Mouse (Mus musculus): ENCODE measurements around the gene Fance.
A peak's percentile ranks its signal among the peaks of the same experiment; 100 is the strongest.
"Not testable (repeated sequence)": the region's sequence is repeated elsewhere in the genome, so short reads cannot be mapped to it uniquely, and the experiment has no call there.

Gene Fance

DNA sequence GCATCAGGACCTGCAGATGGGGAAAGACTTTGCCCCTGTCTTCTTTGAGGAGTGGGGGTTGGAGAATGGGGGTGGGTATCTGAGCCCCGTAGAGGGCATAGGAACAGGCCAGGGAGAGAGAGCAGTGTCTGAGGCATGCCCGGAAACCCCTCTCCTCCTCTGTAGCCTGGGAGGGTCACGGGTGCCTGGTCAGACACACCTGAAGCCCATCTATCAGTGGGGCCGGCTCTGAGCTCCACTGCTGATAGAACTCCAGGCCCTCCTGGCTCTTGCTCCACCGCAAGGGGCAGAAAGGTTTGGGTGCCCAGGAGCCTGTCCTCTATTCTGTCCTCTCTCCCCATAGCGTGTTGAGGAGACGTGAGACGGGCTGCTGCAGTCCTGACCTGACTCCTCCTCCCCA, 12.4 kb downstream of the Fance start:
- no peak for DNase-seq (ENCODE audit: low spot score in 2 of 2)

DNA sequence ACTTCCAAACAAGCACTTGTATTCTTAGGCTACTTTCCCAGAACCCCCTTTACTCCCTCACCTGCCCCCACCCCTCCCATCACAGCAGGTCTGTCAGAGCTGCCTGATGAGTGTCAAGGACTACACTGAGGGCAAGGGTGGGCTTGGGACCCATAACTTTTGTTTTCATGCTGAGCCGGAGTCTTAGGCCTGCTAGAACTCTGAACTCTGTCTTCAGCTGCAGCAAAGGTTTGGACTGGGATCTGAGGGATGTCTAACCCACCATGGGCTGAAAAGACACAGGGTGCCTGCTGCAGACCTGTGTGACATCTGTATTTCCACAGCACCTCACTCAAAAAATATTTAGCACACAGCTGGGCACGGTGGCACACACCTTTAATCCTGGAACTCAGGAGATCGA, 13.6 kb downstream of the Fance start:
- DNase-seq (ENCODE audit: low spot score in 2 of 2) = no peak

DNA sequence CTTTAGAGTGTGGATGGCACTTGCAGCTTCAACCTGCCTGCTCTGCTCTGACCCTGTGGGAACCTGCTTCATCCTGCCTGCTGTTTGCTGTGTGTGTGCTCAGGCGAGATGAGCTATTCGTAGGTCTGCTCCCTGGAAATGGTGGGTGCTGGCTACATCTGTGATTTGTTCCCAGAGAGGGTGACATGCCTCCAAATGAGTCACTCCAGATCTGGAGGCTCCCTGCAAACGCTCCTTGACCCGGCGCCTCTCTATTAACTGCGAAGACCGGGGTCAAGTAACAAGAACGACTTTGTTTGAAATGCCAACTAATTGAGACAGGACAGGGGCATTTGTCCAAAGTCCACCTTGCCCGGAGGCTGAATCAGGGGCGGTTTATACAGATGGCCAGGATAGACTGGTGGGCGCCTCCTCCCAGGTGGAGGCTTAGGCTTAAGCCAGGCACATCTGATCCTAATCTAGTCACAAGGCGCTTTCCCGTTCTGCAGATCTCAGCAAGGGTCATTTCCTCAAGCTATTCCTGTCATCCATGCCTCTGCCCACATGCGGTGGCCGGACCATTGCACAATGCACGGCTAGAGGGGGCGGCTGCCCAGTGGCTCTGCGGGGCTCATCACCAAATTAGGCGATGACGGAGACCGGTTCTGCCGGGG, 14.5 kb downstream of the Fance start:
- no peak for DNase-seq (ENCODE audit: low spot score in 2 of 2)

DNA sequence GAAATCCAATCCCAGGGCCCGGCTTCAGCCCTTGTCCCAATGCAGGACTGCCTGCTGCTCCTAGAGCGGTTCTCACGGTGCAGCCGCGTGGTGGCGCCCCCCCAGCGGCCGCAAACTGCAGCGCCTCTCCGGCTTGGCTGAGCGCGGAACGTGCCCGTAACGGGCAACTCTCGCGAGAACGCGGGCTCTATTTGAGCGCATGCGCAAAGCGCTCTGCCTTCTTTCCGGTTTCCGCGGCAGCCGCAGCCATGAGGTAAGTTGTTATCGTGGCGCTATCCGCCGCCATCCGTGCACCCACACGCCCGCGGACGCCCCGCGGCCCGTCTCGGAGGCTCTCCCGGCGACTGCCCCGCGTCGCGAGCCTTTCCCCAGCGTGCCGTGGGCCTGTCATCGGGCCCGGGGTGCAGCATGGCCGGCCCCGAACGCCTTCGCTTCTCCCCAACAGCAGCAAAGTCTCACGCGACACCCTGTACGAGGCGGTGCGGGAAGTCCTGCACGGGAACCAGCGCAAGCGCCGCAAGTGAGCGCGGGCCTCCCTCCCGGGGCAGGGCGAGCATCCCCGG, 15.1 kb downstream of the Fance start, which contains the start of gene Rpl10a:
Gene Rpl10a (plus strand): TSS at position 106 of the 563 bp plus-strand sequence.
- peak; percentile 93 to 94 for DNase-seq (ENCODE audit: low spot score in 2 of 2)

DNA sequence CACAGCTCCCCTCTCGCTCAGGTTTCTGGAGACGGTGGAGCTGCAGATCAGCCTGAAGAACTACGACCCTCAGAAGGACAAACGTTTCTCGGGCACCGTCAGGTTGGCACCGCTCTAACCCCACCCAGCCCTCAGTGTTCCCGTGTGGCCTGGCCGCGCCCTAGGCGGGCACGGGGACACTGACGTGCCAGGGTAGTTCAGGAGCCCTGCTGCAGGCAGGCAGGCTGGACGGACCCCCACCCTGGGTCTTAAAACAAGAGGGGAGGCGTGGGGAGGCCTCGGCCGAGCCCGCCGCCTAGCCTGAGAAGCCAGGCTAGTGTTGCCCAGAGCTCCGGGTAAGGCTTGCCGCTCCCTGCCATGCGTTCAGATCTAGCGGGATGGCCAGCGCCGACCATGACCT, 15.6 kb downstream of the Fance start:
- DNase-seq (ENCODE audit: low spot score in 2 of 2) = no peak

DNA sequence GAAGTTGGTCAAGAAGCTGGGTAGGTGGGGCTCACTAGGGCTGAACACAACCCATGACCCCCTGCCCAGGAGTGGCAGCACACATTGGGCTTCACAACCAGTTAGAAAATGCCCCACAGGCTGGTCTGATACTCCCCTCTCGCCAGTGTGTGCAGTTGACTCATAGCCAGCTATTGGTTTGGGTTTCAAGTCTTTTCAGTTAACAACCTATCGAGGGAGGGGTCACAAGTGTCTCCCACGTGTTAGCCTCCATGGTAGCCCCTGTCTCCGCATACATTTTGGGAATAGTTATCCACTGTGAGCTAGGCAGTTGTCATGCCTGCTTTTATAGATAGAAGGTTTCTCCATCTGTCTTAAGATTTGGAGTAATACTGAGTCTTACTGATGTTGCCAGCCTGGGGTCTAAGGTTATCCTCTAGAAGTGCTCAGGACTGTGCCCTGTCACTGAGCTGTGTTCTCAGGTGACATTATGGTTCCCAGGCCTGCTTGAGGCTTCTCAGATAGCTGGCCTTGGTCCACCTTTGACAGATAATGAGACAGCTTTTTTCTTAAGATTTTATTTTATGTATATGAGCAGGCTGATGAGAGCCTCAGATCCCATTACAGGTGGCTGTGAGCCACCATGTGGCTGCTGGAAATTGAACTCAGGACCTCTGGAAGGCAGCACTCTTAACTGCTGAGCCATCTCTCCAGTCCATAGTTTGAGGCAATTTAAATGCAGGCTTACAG, 16.3 kb downstream of the Fance start:
- DNase-seq (ENCODE audit: low spot score in 2 of 2) = no peak

DNA sequence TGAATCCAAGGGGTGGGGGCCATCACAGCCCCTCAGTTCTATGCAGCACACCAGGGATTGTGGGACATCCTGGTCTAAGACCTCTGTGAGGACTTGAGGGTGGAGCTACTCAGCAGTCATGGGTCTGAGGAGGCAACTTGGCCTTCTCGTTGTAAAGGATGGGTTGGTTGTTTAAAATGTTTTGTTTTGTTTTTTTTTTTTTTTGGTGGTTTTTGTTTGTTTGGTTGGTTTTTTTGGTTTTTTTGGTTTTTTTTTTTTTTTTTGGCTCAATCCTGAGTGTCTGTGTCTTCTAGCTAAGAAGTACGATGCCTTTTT, 16.9 kb downstream of the Fance start:
- no peak for DNase-seq (ENCODE audit: low spot score in 2 of 2)

DNA sequence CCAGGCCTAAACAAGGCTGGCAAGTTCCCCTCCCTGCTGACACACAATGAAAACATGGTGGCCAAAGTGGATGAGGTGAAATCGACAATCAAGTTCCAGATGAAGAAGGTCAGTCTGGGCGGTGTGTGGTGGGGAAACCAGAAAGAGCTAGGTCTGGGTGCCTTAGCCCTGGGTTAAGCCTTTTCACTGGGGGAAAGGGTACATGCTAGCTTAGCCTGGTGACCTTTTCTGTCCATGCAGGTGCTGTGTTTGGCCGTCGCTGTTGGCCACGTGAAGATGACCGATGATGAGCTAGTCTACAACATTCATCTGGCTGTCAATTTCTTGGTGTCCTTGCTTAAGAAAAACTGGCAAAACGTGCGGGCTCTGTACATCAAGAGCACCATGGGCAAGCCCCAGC, 17.3 kb downstream of the Fance start:
- DNase-seq (ENCODE audit: low spot score in 2 of 2) = not testable (repeated sequence)

DNA sequence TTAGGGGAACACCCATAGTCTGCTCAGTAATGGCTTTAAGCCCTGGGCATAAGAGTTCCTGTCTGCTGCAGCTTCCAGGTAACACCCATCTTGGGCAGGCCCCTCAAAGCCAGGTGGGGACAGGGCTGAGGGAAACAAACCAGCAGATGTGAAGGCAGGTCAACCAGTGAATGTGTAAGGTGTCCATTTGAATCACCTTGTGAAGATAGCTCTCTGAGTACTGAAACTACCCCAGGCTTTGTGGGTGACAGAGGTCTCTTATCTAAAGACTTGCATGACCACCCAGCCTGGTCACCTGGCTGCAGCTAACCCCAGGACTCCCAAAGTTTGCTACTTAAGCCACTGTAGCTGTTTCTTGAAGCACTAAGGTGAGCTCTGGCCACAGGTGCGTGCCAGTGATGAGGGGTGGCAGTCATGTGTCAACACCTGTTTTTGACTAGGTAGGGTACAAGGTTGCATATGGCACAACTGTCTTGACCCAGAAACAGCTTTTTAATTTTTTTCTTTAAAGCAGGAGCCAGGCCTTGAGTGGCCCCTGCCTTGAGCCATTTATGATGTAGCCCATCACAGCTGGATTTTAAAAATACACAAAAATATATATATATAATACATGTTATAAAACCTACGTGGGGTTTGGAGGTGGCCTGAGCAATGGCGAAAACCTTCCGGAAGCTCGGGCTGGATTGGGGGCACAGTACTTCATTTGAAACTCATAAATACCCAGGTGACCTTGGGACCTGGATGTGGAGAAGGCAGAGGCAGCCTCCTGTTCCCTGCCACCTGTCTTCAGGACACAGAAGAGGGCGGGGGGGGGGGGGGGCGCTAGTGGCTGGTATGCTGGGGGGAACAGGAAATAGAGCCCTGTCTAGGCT, 18.2 kb downstream of the Fance start:
- no peak for DNase-seq (ENCODE audit: low spot score in 2 of 2)

DNA sequence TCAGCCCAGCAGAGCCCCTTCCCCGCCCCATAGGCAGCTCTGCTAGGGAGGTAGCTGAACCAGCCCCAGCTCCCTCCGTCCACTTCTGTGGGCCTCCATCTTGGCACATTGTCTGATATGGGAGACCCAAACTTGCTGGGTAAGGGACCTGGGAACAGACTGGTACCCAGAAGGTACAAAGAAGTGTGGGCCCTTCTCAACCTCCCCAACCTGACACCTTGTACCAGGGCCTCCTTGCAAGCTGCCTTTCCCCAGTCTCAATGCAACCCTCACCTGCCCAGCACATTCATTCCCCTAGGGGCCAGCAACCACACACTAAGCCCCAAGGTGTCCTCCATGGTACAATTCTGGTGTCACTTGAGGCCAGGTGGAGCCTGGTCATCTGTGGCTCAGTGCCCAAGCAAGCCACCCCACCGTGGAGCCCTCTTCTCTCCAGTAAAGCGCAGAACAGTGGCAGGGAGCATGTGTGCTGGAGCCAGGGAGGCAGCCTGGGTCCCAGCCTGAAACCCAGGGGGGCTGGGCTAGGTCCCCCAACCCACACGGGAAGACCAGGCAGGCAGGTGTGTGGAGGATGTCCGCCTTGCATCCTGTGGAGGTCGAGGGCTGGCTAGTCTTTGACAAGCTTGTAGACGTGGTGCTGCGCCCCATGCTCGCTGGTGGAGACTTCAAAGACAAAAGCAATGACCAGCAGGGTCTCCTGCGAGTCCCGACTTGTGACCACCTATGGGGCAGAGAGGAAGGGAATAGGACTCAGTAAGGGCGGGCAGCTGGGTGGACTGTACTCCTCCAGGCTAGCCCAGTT, 19.0 kb downstream of the Fance start:
- DNase-seq (ENCODE audit: low spot score in 2 of 2) = no peak

DNA sequence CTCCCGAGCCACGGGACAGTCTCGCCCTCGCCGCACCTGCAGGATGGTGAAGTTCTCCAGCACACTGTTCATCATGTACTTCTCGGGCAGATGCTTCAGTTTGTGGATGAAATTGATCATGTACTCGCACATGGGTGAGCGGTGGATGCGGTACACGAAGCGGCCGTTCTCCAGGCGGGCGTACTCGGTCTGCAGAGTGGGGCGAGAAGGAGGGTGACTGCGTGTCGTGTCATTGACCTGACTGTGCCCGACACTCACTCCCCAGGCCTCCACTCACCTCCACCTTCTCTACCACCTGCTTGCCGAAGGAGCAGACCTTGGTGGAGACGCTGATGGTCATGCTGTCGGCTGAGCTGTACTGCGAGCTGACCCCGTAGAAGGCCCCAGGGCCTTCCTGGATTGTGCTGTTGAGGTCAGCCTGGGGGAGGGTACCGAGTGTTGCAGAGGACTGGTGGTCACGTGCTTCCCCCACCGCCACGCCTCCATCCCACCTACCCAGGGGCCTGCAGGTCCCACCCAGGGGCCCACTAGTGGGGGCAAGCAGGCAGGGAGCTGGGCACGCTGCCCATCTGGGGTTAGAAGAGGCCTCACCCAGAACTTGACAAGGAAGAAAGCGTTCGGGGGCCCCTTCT, 19.7 kb downstream of the Fance start:
- no peak for DNase-seq (ENCODE audit: low spot score in 2 of 2)

DNA sequence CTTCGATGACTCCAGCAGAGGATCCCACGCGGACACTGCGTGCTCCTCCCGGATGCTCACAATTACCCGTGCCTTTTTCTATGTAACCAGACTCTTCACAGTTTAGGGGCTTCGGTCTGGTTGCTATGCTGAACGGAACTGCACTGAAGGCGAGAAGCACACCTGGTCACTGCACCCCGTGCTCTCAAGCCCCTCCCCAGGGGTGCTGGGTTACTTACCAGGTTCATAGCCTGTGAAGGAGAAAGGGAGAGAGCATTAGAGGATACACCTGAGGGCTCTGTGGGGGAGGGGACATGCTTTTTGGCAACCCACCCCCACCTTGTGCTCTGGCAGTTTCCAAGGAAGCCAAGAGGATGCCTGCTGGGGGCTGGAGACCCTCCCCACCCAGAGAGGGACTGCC, 21.9 kb downstream of the Fance start:
- no peak for DNase-seq (ENCODE audit: low spot score in 2 of 2)

DNA sequence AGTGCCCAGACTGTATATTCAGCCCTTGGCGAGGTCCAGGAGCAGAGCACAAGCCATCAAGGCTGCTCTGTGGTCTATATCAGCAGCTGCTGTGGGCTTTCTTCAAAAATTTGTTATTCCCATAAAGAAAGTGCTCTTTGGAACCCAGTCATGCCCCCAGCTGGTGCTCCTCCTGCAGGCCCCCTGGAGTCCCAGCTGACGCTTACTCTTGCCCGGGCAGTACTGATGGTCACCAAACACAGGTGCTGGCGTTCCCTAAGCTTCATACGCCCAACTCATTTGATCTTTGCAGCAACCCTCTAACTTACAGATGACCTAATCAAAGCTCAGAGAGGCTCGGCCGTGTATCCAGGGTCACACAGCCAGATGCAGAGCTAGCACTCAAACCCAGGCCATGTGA, 24.2 kb downstream of the Fance start:
- no peak for DNase-seq (ENCODE audit: low spot score in 2 of 2)

DNA sequence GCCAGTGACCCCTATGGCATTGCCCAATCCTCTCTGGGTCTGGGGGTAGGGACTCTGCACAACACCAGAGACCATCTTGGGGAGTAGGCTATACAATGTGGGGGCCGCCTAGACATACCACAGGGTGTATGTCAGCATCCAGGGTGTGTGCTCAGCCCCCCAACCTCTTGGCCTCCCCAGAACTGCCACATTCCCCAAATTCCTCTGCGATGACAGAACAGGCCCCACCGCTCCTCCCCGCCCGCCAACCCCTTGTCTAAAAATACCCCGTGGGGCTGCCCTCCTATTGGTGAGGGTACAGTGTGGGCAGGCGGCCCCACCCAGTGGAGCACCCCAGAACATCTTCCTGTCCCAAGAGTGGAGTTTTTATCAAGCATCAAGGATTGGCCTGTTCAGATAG, 27.3 kb downstream of the Fance start:
- no peak for DNase-seq (ENCODE audit: low spot score in 2 of 2)

DNA sequence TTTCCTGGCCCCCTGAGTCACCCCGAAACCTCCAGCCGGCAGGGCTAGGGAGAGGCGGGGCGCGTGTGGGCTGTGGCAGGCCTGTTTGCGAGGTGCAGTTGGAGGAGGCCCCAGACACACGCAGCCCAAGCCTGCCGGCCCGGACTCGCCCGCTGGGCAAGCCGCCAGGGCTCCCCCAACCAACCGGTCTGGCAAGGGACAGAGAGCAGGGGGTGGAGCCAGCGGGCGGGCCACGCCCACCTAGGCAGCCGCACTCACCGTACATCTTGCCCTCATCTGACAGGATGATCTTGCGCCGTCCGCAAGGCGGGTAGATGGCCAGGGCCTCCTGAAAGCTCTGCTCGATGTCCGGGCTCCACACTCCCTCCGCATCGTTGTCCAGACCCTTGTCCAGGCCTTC, 27.8 kb downstream of the Fance start:
- peak; percentile 32 to 57 for DNase-seq (ENCODE audit: low spot score in 2 of 2)

DNA sequence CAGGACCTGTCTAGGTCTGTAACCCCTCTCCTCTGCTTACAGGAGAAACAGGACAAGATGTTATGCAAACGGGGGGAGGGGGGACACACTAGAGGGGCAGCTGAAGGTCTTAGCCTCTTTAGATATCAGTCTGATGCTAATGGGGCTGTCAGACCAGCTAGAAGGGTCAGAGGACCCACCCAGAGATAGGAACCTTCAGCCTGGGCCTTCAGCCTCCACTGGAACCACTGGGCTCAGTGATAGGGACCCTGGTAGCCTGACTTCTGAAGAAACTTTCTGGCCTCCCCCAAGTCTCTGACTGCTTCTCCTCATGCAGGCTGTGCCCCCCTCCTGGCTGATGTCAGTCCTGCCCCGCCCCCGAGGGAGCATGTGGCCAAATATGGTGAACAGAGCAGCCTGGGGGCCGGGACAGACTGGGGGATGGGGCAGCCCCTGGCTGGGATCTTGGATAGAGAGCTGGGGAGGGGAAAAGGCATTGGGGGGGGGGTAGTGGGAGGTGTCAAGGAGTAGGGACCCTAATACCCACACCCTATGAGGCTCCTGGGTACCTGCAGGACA, 30.8 kb downstream of the Fance start:
- DNase-seq (ENCODE audit: low spot score in 2 of 2) = no peak

DNA sequence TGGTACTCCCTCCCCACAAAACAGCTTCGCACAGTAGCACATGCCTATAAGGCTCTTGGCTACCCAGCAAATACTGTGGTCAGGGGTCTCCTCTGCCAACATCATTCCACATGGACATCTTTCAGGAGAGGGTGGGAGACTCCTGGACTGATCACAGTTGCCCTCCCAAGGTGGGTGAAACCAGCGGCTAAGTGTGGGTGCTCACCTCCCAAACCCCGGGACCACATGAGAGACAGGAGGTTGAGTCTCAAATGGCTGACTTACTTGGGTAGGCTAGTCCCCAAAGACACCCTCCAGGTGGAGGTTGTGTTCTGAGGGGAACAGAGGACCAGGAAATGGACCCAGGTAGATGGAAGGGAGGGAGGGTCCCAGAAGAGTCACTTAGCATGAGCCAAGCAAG, 31.4 kb downstream of the Fance start:
- no peak for DNase-seq (ENCODE audit: low spot score in 2 of 2)

DNA sequence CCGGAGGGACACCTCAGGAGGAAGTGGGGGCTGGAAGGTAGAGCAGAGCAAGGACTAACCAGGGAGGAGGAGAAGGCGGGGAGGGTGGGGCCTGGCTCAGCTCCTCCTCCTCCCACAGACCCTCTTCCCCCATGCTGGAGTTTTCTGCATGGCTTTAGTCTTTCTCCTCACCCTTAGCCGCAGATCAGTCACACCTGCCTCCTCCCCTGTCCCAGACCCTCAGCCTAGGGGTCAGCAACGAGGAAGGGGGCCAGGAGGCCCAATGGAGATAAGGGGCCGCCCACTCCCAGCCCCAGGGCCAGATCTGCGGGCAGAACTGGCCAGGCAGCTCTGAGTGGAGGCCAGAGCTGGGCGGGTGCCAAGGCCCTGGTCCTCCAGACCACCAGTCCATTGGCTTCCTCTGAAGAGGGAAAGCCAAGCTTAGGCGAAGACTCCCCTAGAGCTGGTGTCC, 32.0 kb downstream of the Fance start:
- DNase-seq (ENCODE audit: low spot score in 2 of 2) = no peak

DNA sequence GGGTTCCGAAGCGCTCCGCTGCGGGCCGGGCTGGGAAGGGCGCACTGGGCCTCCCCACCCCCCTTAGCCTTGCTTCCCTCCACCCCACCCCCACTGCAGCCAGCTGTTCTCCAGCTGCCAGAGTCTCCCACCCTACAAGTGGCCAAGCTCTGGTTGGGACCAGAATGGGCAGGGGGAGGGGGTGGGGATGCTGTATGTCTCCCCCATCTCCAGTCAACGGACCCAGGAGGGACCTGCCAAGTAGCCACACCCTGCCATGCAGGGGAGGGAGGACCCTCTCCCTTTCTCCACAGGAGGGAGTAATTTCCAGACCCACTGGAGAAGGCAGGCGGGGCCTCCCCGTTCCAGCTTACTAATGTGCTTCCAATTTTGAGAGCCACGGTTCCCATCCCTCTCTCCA, 32.6 kb downstream of the Fance start:
- DNase-seq (ENCODE audit: low spot score in 2 of 2) = no peak

DNA sequence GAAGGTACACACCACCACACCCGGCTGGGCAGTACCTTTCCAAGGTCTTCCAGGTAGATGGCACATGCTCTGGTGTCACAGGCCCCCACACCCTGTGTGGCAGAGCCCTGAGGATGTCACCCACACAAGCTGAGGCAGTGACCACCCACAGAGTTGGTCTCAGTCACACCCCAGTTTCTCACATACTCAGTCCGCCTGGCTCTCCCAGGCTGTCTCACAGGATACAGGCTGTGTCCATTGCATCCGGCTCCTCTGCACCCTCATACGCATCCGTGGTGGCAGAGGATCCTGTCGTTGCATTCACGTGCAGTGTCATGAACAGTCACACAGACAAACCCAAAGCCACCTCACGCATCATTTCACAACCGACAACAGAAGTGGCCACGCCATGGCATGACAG, 34.0 kb downstream of the Fance start:
- no peak for DNase-seq (ENCODE audit: low spot score in 2 of 2)

DNA sequence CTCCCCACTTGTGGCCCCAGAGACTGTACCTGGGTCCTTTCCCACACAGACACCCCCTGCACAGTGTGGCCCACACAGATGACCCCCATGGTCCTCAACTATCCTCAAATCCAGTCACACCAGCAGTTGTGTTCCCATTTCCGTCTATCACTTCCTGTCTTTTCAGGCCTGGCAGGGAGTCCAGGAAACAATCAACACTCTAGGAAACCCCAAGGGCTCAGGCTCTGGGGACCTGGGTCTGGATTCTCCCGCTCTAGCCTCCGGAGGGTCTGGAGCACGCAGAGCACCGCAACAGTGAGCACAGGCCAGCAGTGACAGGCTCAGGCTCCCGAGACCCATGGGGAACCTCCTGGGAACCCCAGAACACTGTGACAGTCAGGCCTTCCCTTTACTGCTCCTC, 34.9 kb downstream of the Fance start:
- no peak for DNase-seq (ENCODE audit: low spot score in 2 of 2)
